Mouse (Mus musculus) gastrocnemius, postnatal 14 days (tissue): Measurements from ENCODE around the gene Mmp23. TPM values are rescaled to one million over a fixed set of nuclear protein-coding genes. Genes with fewer than 3 reads are reported as not detected.

ENCODE experiments used
- DNase-seq: peaks from one replicate; pipeline ENCODE4 v3.0.0; 2021; ENCODE audit warnings: mixed read lengths
- intact Hi-C: fragments of 180-260 bp; cut with DNase I; formaldehyde crosslinking; loops from one replicate; pipeline ENCODE4 v1.15.1; 2025; ENCODE audit warnings: low total_unique reads
- total RNA-seq, 2 experiments: library from RNA; stranded (reverse); gene quantifications; 2 replicates each; pipeline ENCODE4 v1.2.3; 2021

Gene Mmp23
- total RNA-seq, 2 experiments from 2014 or later, result 8.0 to 11.4 TPM

GRCm38 (mm10) chr4:155606825-155607224, 46.4 kb downstream of the Mmp23 start:
- intact Hi-C loops, result no loop called here
- no peak for DNase-seq

DNA sequence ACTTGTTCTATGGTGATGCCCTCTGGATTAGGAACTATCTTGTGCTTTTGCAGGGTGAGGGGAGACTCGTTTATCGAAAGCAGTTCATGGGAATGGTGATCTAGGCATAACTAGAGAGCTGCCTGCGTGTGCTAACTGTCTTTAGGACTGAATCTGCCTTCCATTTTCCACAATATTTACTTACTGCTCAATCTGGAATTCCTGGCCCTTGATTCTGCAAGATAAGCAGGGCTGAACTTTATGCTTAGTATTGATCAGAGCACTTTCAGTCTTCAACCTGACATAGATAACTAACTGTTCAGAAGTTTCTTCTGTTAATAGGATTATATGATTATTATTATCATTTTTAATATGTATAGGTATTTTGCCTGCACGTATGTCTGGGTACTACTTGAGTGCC, 48.1 kb downstream of the Mmp23 start:
- no peak for DNase-seq
- intact Hi-C loops, result no loop called here

GRCm38 (mm10) chr4:155603801-155604200, 49.4 kb downstream of the Mmp23 start:
- intact Hi-C loops, result no loop called here

GRCm38 (mm10) chr4:155602753-155603152, 50.4 kb downstream of the Mmp23 start:
- intact Hi-C loops, result no loop called here
- DNase-seq, result no peak

More at GRCm38 (mm10) chr4:155603801-155604200, 49.4 kb downstream of the Mmp23 start:
- DNase-seq, result no peak

- no peak for DNase-seq
- intact Hi-C loops, result no loop called here
Observed at GRCm38 (mm10) chr4:155601997-155602456, 51.2 kb downstream of the Mmp23 start.

DNA sequence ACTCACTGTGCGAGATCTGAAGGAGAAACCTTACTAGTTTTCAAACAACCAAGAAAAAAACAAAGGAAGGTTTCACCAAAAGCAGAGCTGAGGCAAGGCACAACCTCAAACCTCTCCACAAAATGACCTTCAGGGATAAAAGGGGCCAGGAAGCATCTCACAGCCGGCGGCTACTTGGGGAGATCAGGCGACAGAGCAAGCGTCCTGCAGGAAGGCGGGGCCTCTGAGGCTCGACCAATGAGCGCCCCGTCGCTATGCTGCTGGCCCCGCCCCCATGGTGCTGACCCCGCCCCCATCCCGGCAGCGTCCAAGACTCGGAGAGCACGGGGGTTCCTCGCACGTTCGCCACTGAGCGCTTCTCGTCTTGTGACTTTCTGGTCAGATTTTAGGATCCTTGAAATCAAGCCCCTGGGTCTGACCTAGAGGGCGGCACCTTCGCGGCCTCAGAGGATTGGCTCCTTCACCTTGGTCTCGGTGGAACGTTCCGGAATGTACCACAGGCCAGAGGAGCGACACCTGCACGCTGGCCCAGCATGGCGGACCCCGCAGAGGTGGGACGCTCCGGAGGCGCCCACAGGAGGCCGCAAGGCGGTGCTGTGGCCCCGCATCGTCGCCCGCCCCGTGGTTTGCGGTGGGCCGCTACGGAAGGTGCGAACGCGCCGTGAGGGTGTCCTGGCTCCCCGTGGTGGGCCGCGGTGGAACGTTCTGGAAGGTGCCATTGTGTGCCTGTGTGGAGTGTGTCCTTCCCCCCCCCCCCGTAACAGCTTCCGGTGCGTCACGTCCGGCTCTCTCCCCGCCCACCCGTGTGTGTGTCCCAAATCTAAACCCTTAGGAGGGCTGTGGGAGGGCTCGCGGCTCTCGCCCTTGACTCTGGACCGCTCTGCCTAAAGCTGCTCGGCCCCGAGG, 51.8 kb downstream of the Mmp23 start, which contains the start of gene Slc35e2:
Slc35e2 (plus strand) TSS at position 326 of the 906 bp plus-strand sequence.
- peak; percentile 94 for DNase-seq
- intact Hi-C loops, result no loop called here

Other genes with a start within 250 kb of the Mmp23 start
- under 1 TPM; 0.62 to 0.66 TPM for gene Cfap74, start 244.2 kb downstream of the Mmp23 start, total RNA-seq
- 100 to 1,000 TPM; 254 to 329 TPM for gene Tmem52, start 184.3 kb downstream of the Mmp23 start, total RNA-seq
- gene Gnb1, start 162.0 kb downstream of the Mmp23 start, total RNA-seq, result 100 to 1,000 TPM; 104 to 119 TPM
- gene Nadk, start 91.0 kb downstream of the Mmp23 start, total RNA-seq, result 10 to 100 TPM; 14.5 to 19.6 TPM
- gene Slc35e2, start 52.0 kb downstream of the Mmp23 start, total RNA-seq, result 1 to 10 TPM; 4.6 to 4.7 TPM
- 10 to 100 TPM; 25.9 TPM for gene Cdk11b, start 28.5 kb downstream of the Mmp23 start, total RNA-seq
- gene Gm10563, start 8.0 kb downstream of the Mmp23 start, total RNA-seq, result not detected
- 10 to 100 TPM; 11.3 to 13.3 TPM for gene Mib2, start 15.8 kb upstream of the Mmp23 start, total RNA-seq
- 1 to 10 TPM; 2.8 to 3.9 TPM for gene Fndc10, start 41.0 kb upstream of the Mmp23 start, total RNA-seq
- gene Ssu72, start 51.4 kb upstream of the Mmp23 start, total RNA-seq, result 10 to 100 TPM; 42.6 TPM
- gene Tmem240, start 81.4 kb upstream of the Mmp23 start, total RNA-seq, result under 1 TPM; 0.57 to 0.66 TPM
- 10 to 100 TPM; 23.9 to 26.1 TPM for gene Atad3a, start 107.7 kb upstream of the Mmp23 start, total RNA-seq
- 10 to 100 TPM in 1 of 2 experiments, 1 to 10 TPM in 1; 9.0 to 13.8 TPM for gene Vwa1, start 121.3 kb upstream of the Mmp23 start, total RNA-seq
- 1 to 10 TPM; 1.3 to 1.4 TPM for gene Tmem88b, start 132.5 kb upstream of the Mmp23 start, total RNA-seq
- not detected for gene Ankrd65, start 137.1 kb upstream of the Mmp23 start, total RNA-seq
- 10 to 100 TPM; 45.4 to 48.3 TPM for gene Mrpl20, start 149.5 kb upstream of the Mmp23 start, total RNA-seq
- 10 to 100 TPM; 20.6 to 29.0 TPM for gene Ccnl2, start 159.1 kb upstream of the Mmp23 start, total RNA-seq
- gene Aurkaip1, start 177.9 kb upstream of the Mmp23 start, total RNA-seq, result 10 to 100 TPM; 78.8 to 80.8 TPM
- 10 to 100 TPM; 75.4 to 79.4 TPM for gene Mxra8, start 186.3 kb upstream of the Mmp23 start, total RNA-seq
- gene Dvl1, start 194.0 kb upstream of the Mmp23 start, total RNA-seq, result 10 to 100 TPM; 88.6 to 89.4 TPM
- gene Tas1r3, start 210.0 kb upstream of the Mmp23 start, total RNA-seq, result under 1 TPM; 0.10 to 0.13 TPM
- gene Cptp, start 216.1 kb upstream of the Mmp23 start, total RNA-seq, result 10 to 100 TPM; 16.5 to 17.0 TPM
- gene Ints11, start 216.2 kb upstream of the Mmp23 start, total RNA-seq, result 10 to 100 TPM; 15.4 to 15.9 TPM
- gene Pusl1, start 238.4 kb upstream of the Mmp23 start, total RNA-seq, result 10 to 100 TPM in 1 of 2 experiments, 1 to 10 TPM in 1; 9.2 to 13.1 TPM
- gene Acap3, start 238.4 kb upstream of the Mmp23 start, total RNA-seq, result 10 to 100 TPM; 10.1 to 10.3 TPM